In genomic region chr3:140127310-140127709, GRCm38 (mm10) we compare ENCODE assay signal across 27 mouse cellular contexts.
DNase-seq lines count a peak whose midpoint lies in the region; ATAC-seq lines count a peak whose summit lies in the region.
"Had no signal": no experiment of that assay in that cellular context is flagged by ENCODE, and none has a peak within 500 bp of the region (broad histone marks: within the 10 kb centered on the region; RNA-seq: fewer than 3 reads in every experiment).

No protein-coding gene starts in this region.

- peak; percentile 63; the same call in 1 of the 2 replicates for ATAC-seq in forebrain, embryonic 13.5 days
- ATAC-seq in hindbrain, embryonic 16.5 days, result peak; percentile 65; the same call in 1 of the 2 replicates
- no peak for ATAC-seq in hindbrain, embryonic 12.5 days (ENCODE audit: low FRiP score)
- ATAC-seq: intestine, embryonic 16.5 days; liver, embryonic 12.5 days; liver, postnatal 0 days; Patski had no signal

- no peaks in the 10 kb centered on the region for H3K27me3 ChIP-seq in forebrain, embryonic 13.5 days
- no peaks in the 10 kb centered on the region for H3K27me3 ChIP-seq in forebrain, embryonic 10.5 days (ENCODE audit: poor library complexity, severe bottlenecking)
- H3K27me3 ChIP-seq in hindbrain, embryonic 16.5 days (replicated peaks; ENCODE audit: control insufficient read depth, insufficient read depth, low read length), result no peaks in the 10 kb centered on the region
- no peaks in the 10 kb centered on the region for H3K27me3 ChIP-seq in hindbrain, embryonic 12.5 days
- H3K27me3 ChIP-seq: embryonic facial prominence, embryonic 12.5 days; heart, embryonic 15.5 days; hindbrain, embryonic 15.5 days; liver, embryonic 12.5 days; neural tube, embryonic 13.5 days; Patski had no signal

- no peaks in the 10 kb centered on the region for H3K36me3 ChIP-seq in forebrain, embryonic 13.5 days (ENCODE audit: poor library complexity, severe bottlenecking)
- no peaks in the 10 kb centered on the region for H3K36me3 ChIP-seq in forebrain, embryonic 10.5 days (replicated peaks)
- no peaks in the 10 kb centered on the region for H3K36me3 ChIP-seq in hindbrain, embryonic 16.5 days (ENCODE audit: control insufficient read depth, insufficient read depth, low read length)
- H3K36me3 ChIP-seq in hindbrain, embryonic 12.5 days, result no peaks in the 10 kb centered on the region
- H3K36me3 ChIP-seq: embryonic facial prominence, embryonic 12.5 days; heart, embryonic 10.5 days; heart, embryonic 15.5 days; hindbrain, embryonic 15.5 days; liver, embryonic 12.5 days; neural tube, embryonic 13.5 days had no signal

- no peak overlapping the region for H3K9ac ChIP-seq in forebrain, embryonic 13.5 days
- H3K9ac ChIP-seq in hindbrain, embryonic 16.5 days (ENCODE audit: low read depth, low read length), result no peak overlapping the region
- no peak overlapping the region for H3K9ac ChIP-seq in hindbrain, embryonic 12.5 days
- H3K9ac ChIP-seq: embryonic facial prominence, embryonic 12.5 days; heart, embryonic 15.5 days; hindbrain, embryonic 15.5 days; liver, embryonic 12.5 days; liver, postnatal 0 days; neural tube, embryonic 13.5 days had no signal

- H3K4me2 ChIP-seq in forebrain, embryonic 13.5 days, result no peak overlapping the region
- H3K4me2 ChIP-seq in hindbrain, embryonic 16.5 days (ENCODE audit: low read length), result no peak overlapping the region
- H3K4me2 ChIP-seq in hindbrain, embryonic 12.5 days (replicated peaks), result no peak overlapping the region
- H3K4me2 ChIP-seq: embryonic facial prominence, embryonic 12.5 days; heart, embryonic 15.5 days; hindbrain, embryonic 15.5 days; liver, embryonic 12.5 days; midbrain, embryonic 11.5 days; neural tube, embryonic 13.5 days had no signal

- H3K27ac ChIP-seq in forebrain, embryonic 13.5 days, result no peak overlapping the region
- no peak overlapping the region for H3K27ac ChIP-seq in forebrain, embryonic 10.5 days
- no peak overlapping the region for H3K27ac ChIP-seq in hindbrain, embryonic 16.5 days (ENCODE audit: low read depth, low read length)
- no peak overlapping the region for H3K27ac ChIP-seq in hindbrain, embryonic 12.5 days
- H3K27ac ChIP-seq: embryonic facial prominence, embryonic 12.5 days; heart, embryonic 10.5 days; heart, embryonic 15.5 days; hindbrain, embryonic 15.5 days; kidney, postnatal 0 days; liver, embryonic 12.5 days; neural tube, embryonic 13.5 days had no signal

- WGBS in forebrain, embryonic 13.5 days, result 60% methylated on average over 3 of the region's 3 CpGs
- 82% methylated on average over 3 of the region's 3 CpGs for WGBS in forebrain, embryonic 10.5 days
- 43% methylated on average over 3 of the region's 3 CpGs for WGBS in hindbrain, embryonic 16.5 days
- 64% methylated on average over 3 of the region's 3 CpGs for WGBS in hindbrain, embryonic 12.5 days

- H3K4me1 ChIP-seq in forebrain, embryonic 13.5 days, result peaks cover 4% of the 10 kb centered on the region; the same call in 1 of the 2 replicates
- H3K4me1 ChIP-seq in forebrain, embryonic 10.5 days, result no peaks in the 10 kb centered on the region
- no peaks in the 10 kb centered on the region for H3K4me1 ChIP-seq in hindbrain, embryonic 16.5 days (ENCODE audit: control insufficient read depth, insufficient read depth, low read depth, low read length)
- H3K4me1 ChIP-seq in hindbrain, embryonic 12.5 days, result 0 out of 2 replicates have a peak, but pooled peaks cover 2% of the 10 kb centered on the region
- H3K4me1 ChIP-seq: heart, embryonic 10.5 days; heart, embryonic 15.5 days; hindbrain, embryonic 15.5 days; liver, embryonic 12.5 days; neural tube, embryonic 13.5 days had no signal

- no peak overlapping the region for H3K4me3 ChIP-seq in forebrain, embryonic 13.5 days
- H3K4me3 ChIP-seq in forebrain, embryonic 10.5 days, result no peak overlapping the region
- no peak overlapping the region for H3K4me3 ChIP-seq in hindbrain, embryonic 16.5 days (ENCODE audit: low read length)
- no peak overlapping the region for H3K4me3 ChIP-seq in hindbrain, embryonic 12.5 days
- H3K4me3 ChIP-seq: embryonic facial prominence, embryonic 12.5 days; heart, embryonic 10.5 days; heart, embryonic 15.5 days; hindbrain, embryonic 15.5 days; liver, embryonic 12.5 days; neural tube, embryonic 13.5 days had no signal

- no peak for DNase-seq in forebrain, embryonic 10.5 days (ENCODE audit: extremely low spot score, low spot score)
- DNase-seq in cerebellum, adult 18-20 months, result peak; percentile 33 to 41
- peak; percentile 54 for DNase-seq in retina, postnatal 1 day
- no peak for DNase-seq in urinary bladder, postnatal 14 days (ENCODE audit: low spot score)
- DNase-seq: adrenal gland, postnatal 25 days; embryo, embryonic 11 days; gastrocnemius, postnatal 14 days; kidney, adult 8-10 months; layer of hippocampus, postnatal 36 days; left cerebral cortex, postnatal 4 days; liver, postnatal 0 days; lung, postnatal 36 days; right cerebral cortex, postnatal 14 days; thymus, postnatal 4 days had no signal

- H3K9me3 ChIP-seq in forebrain, embryonic 13.5 days (replicated peaks), result no peaks in the 10 kb centered on the region
- H3K9me3 ChIP-seq in forebrain, embryonic 10.5 days, result no peaks in the 10 kb centered on the region
- no peaks in the 10 kb centered on the region for H3K9me3 ChIP-seq in hindbrain, embryonic 16.5 days (ENCODE audit: control insufficient read depth, low read length)
- H3K9me3 ChIP-seq in hindbrain, embryonic 12.5 days (replicated peaks), result no peaks in the 10 kb centered on the region
- H3K9me3 ChIP-seq: embryonic facial prominence, embryonic 12.5 days; heart, embryonic 10.5 days; heart, embryonic 15.5 days; hindbrain, embryonic 15.5 days; liver, embryonic 12.5 days; neural tube, embryonic 13.5 days had no signal

Comparison
In these comparisons a context has a peak if more than half of its experiments do, and no peak if none do; other contexts are left out.
1. DNase-seq: peak in cerebellum, adult 18-20 months (2 of 2) and retina, postnatal 1 day (single experiment); none in forebrain, embryonic 10.5 days (single experiment) and urinary bladder, postnatal 14 days (single experiment).